Mouse (Mus musculus): ENCODE data around the gene Plpp1. TPM values are rescaled to one million over a fixed set of nuclear protein-coding genes. Genes with fewer than 3 reads are reported as not detected.

Plpp1 gene
- polyA plus RNA-seq (2014; fragmentation: Nextera tagmentation; extraction: Ambion mirVana): 19.5 and 21.4 TPM in 2 replicates

DNA sequence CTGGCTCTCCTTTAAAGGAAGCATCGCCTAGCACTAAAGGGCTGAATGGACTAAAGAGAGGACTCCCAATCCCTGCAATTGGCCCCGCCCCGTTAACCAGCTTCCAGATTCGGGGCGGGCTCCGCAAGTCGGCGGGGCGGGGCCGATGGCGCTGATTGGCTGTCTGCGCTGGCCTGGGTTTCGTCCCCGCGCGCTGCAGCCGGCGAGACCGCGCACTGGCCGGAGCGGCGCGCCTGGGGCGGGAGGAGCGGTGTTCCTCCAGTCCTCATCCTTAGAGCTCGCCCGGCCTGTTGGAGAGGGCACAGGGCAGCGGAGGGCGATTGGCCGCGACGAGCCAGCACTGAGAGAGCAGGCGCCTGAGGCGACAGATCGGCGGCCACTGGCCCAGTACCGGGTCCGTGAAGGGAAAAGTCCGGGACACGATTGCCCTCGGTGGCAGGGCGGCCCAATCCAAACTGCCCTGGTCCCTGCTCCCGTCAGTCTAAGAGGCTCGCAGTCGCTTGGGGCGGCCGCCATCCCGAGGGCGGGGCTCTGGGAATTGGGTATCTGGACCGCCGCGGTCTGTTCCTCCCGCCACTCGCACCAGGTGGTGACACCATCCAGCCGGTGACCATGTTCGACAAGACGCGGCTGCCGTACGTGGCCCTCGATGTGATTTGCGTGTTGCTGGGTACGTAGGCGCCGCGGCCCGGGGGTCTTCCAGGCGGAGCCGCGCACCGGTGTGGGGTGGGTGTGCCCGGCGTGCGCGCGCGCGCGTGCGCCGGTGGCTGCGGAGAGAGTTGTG lies at the start of gene Plpp1:
Gene Plpp1, plus strand, starts transcription at position 196 of the 784 bp plus-strand sequence.
- DNase-seq (ENCODE audit: low spot score) (peak; percentile 98), ATAC-seq (ENCODE audit: insufficient read depth, low FRiP score, low TSS enrichment) (peak; percentile 97)
- WGBS: under 1% methylated on average over 63 of the region's 83 CpGs
- Histone ChIP-seq H3K9me3 (ENCODE audit: control insufficient read depth, low read length) (no peaks in the 10 kb centered on the region), H3K4me3 (ENCODE audit: low read depth, low read length) (peak within 1 kb of the TSS; percentile 72), H3K27me3 (ENCODE audit: control insufficient read depth, insufficient read depth, low read length) (no peaks in the 10 kb centered on the region), H3K27ac (ENCODE audit: low read depth, low read length) (peak within 1 kb of the TSS; percentile 71), H3K4me1 (ENCODE audit: control insufficient read depth, insufficient read depth, low read length) (0 out of 2 replicates have a peak, but pooled peaks cover 2% of the 10 kb centered on the region), H3K4me2 (ENCODE audit: low read depth) (peak within 1 kb of the TSS; percentile 88), H3K36me3 (ENCODE audit: control insufficient read depth, insufficient read depth, low read length) (0 out of 2 replicates have a peak, but pooled peaks cover under 1% of the 10 kb centered on the region), H3K9ac (ENCODE audit: low read length) (peak within 1 kb of the TSS; percentile 77)

DNA sequence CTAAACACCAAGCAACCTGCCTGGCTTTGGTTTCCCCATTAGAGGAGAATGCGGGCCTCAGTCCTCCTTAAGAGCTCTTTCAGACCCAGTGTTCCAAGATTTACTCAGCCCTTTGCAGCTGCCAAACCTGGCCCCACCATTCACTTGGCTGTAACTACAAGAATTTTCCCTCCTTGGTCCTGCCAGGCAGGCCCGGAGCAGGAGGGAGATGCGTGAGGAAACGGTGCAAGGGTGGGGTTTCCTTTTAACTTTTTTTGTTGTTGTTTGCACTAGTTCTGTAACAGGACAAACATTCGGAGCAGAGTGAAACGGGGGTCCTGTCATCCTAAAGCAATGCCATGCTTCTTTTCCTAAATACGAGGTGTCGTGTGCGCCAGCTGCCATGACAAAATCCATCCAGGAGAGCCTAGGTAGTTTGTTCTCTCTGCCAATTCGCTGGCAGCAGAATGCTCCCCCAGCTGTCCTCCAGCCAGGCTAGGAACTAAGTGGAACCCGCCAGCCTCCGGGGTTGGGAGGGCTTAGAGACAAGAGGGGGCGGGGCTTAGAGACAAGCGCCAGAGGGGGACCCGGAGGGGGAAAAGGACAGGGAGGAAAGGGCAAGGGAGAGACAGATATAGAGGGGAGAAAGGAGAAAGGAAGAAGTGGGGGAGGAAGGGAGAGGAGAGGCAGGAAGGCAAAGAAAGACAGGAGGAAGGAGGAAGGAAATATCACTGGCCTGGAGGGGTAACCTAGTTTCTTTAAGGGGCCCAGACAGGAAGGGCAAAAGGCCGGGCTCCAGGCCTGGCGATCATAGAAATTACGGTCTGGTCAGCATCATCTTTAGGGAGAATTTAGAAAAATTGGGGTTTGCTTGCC lies 48.9 kb upstream of the Plpp1 start:
- peak; percentile 52; the same call in 1 of the 2 replicates for ATAC-seq (ENCODE audit: insufficient read depth, low FRiP score, low TSS enrichment)
- Histone ChIP-seq H3K27ac (ENCODE audit: low read depth, low read length) (0 out of 2 replicates have a peak overlapping the region, but pooled peaks have one; percentile 1), H3K27me3 (ENCODE audit: control insufficient read depth, insufficient read depth, low read length) (no peaks in the 10 kb centered on the region), H3K4me2 (ENCODE audit: low read depth) (no peak overlapping the region; the same call in 1 of the 2 replicates), H3K36me3 (ENCODE audit: control insufficient read depth, insufficient read depth, low read length) (no peaks in the 10 kb centered on the region), H3K9me3 (ENCODE audit: control insufficient read depth, low read length) (no peaks in the 10 kb centered on the region), H3K4me3 (ENCODE audit: low read depth, low read length) (no peak overlapping the region), H3K4me1 (ENCODE audit: control insufficient read depth, insufficient read depth, low read length) (peaks cover 6% of the 10 kb centered on the region; the same call in 1 of the 2 replicates), H3K9ac (ENCODE audit: low read length) (no peak overlapping the region)
- peak; percentile 65 for DNase-seq (ENCODE audit: low spot score)
- WGBS: 45% methylated on average over 18 of the region's 18 CpGs

DNA sequence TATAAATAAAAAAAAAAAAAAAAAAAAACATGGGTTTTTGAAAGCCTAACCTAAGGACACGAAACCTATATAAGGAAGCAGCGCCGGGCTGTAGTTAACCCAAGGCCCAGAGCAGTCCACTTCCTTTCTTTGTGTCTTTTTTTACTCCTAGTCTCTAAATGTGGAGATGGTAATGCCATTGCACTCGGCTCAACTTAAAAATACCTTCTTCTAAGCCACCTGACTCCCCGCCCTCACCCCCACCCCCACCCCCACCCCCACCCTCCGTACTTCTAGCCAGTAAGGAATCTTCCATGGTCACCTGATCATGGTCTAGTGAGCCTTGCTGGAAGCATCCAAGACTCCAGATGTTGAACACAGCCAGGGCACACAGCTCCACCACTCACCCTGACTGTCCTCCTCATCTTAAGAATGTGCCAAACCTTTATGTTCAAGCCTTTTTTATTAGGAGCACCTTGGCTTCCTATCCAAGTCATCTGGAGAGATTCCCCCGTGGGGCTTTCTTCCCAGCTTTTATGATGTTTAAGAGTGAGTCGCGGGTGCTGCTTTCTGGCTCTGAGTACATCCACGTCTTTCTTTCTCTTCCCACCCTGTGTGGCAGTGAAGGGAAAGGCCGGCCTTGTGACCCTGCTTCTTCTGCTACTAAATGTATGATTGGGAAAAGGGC lies 48.1 kb upstream of the Plpp1 start:
- ATAC-seq (ENCODE audit: insufficient read depth, low FRiP score, low TSS enrichment): no peak
- WGBS: 74% methylated on average over 11 of the region's 11 CpGs
- DNase-seq (ENCODE audit: low spot score): no peak
- Histone ChIP-seq H3K9me3 (ENCODE audit: control insufficient read depth, low read length) (no peaks in the 10 kb centered on the region), H3K9ac (ENCODE audit: low read length) (no peak overlapping the region), H3K4me2 (ENCODE audit: low read depth) (no peak overlapping the region), H3K4me3 (ENCODE audit: low read depth, low read length) (no peak overlapping the region), H3K27ac (ENCODE audit: low read depth, low read length) (no peak overlapping the region), H3K4me1 (ENCODE audit: control insufficient read depth, insufficient read depth, low read length) (peaks cover 6% of the 10 kb centered on the region; the same call in 1 of the 2 replicates), H3K36me3 (ENCODE audit: control insufficient read depth, insufficient read depth, low read length) (no peaks in the 10 kb centered on the region), H3K27me3 (ENCODE audit: control insufficient read depth, insufficient read depth, low read length) (no peaks in the 10 kb centered on the region)

DNA sequence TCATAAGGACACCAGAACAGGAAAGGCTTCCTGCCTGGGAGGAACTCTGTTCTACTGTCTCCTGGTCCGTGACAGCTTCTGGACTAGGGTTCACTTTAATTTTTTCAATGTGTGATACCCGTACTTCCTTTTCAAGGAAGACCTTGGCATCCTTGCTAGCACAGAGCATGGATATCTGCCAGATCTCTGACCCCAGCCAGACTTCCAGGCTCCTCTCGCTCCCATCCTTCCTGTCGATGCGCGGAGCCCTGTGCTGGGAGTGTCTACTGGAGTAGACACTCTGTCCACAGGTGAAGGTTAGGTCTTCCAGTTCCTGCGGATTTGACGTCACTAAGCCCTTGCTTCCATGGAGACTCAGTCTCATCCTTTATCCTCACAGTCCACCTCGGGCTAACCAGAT lies 47.1 kb upstream of the Plpp1 start:
- Histone ChIP-seq H3K27ac (ENCODE audit: low read depth, low read length) (no peak overlapping the region), H3K9me3 (ENCODE audit: control insufficient read depth, low read length) (no peaks in the 10 kb centered on the region), H3K4me3 (ENCODE audit: low read depth, low read length) (no peak overlapping the region), H3K4me1 (ENCODE audit: control insufficient read depth, insufficient read depth, low read length) (peaks cover 6% of the 10 kb centered on the region; the same call in 1 of the 2 replicates), H3K4me2 (ENCODE audit: low read depth) (no peak overlapping the region), H3K36me3 (ENCODE audit: control insufficient read depth, insufficient read depth, low read length) (no peaks in the 10 kb centered on the region), H3K9ac (ENCODE audit: low read length) (no peak overlapping the region), H3K27me3 (ENCODE audit: control insufficient read depth, insufficient read depth, low read length) (no peaks in the 10 kb centered on the region)
- DNase-seq (ENCODE audit: low spot score) (no peak), ATAC-seq (ENCODE audit: insufficient read depth, low FRiP score, low TSS enrichment) (no peak)
- 91% methylated on average over 9 of the region's 9 CpGs for WGBS

DNA sequence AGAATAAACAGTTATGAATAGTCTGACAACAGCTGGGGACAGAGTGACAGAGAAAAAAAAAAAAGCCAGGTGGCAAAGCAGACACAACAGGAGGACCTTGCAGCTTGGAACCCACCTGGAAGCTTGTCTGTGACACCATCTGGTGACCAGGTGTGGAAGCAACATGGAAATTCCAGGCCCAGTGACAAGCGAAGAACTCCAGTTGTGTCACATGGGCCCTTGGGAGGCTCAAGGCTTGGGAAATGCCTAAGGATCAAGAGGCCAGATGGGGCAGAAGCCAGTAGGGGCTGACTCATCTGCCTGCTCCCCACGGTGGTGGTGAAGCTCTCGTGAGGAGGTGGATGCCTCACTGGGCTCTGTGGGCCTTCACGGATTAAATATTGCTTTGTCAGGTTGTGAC lies 45.7 kb upstream of the Plpp1 start:
- Histone ChIP-seq H3K4me2 (ENCODE audit: low read depth) (no peak overlapping the region), H3K4me3 (ENCODE audit: low read depth, low read length) (no peak overlapping the region), H3K27me3 (ENCODE audit: control insufficient read depth, insufficient read depth, low read length) (no peaks in the 10 kb centered on the region), H3K27ac (ENCODE audit: low read depth, low read length) (no peak overlapping the region), H3K9ac (ENCODE audit: low read length) (no peak overlapping the region), H3K4me1 (ENCODE audit: control insufficient read depth, insufficient read depth, low read length) (peaks cover 6% of the 10 kb centered on the region; the same call in 1 of the 2 replicates), H3K36me3 (ENCODE audit: control insufficient read depth, insufficient read depth, low read length) (no peaks in the 10 kb centered on the region), H3K9me3 (ENCODE audit: control insufficient read depth, low read length) (no peaks in the 10 kb centered on the region)
- DNase-seq (ENCODE audit: low spot score) (peak; percentile 25), ATAC-seq (ENCODE audit: insufficient read depth, low FRiP score, low TSS enrichment) (no peak)
- WGBS: 73% methylated on average over 4 of the region's 4 CpGs

DNA sequence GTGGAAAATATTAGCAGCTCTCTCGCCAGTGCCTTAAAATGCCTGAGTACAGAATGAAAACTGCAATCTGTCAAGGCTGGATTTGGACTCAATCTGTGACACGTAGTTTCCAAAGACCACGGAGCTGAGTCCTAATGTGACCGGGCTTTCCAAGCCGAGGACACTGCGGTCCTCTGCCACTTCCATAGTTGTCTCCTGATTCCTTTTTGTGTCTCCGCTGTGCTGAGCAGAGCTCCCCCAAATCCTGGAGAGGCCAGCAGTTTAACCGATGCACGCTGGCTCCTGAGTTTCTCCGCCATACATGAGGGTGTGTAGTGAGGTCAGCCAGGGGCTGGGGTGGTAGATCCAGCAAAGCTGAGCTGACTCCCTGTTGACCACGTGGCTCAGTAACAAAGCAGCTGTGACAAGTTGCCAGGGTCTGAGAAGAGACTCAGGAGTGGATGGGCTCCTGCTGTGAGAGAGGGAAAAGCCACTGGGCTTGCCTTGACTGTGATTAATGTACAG lies 45.0 kb upstream of the Plpp1 start:
- Histone ChIP-seq H3K9ac (ENCODE audit: low read length) (no peak overlapping the region), H3K4me1 (ENCODE audit: control insufficient read depth, insufficient read depth, low read length) (peaks cover 6% of the 10 kb centered on the region; the same call in 1 of the 2 replicates), H3K9me3 (ENCODE audit: control insufficient read depth, low read length) (no peaks in the 10 kb centered on the region), H3K4me2 (ENCODE audit: low read depth) (no peak overlapping the region), H3K27ac (ENCODE audit: low read depth, low read length) (no peak overlapping the region), H3K36me3 (ENCODE audit: control insufficient read depth, insufficient read depth, low read length) (no peaks in the 10 kb centered on the region), H3K4me3 (ENCODE audit: low read depth, low read length) (no peak overlapping the region), H3K27me3 (ENCODE audit: control insufficient read depth, insufficient read depth, low read length) (no peaks in the 10 kb centered on the region)
- 57% methylated on average over 11 of the region's 11 CpGs for WGBS
- ATAC-seq (ENCODE audit: insufficient read depth, low FRiP score, low TSS enrichment) (no peak), DNase-seq (ENCODE audit: low spot score) (peak; percentile 55)

DNA sequence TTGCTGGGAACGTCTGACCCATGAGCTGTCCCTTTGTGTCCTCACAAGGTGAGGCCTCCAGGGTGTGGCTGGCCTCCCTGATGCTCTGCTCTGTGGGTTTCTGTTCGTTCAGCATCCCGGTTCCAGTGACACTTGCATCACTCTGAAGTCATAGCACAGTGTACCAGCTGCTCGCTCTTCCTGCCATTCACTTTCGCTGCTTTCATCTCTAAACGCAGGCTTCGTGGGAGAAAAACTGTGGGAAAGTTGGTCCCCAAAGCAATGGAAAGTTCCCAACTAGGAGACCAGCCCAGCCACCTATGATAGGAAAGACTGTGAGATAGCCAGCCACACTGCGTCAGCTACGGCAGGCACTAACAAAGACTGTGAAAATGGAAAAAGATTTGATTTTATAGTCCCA lies 43.2 kb upstream of the Plpp1 start:
- Histone ChIP-seq H3K9ac (ENCODE audit: low read length) (no peak overlapping the region), H3K27ac (ENCODE audit: low read depth, low read length) (no peak overlapping the region), H3K4me3 (ENCODE audit: low read depth, low read length) (no peak overlapping the region), H3K36me3 (ENCODE audit: control insufficient read depth, insufficient read depth, low read length) (no peaks in the 10 kb centered on the region), H3K4me1 (ENCODE audit: control insufficient read depth, insufficient read depth, low read length) (peaks cover 4% of the 10 kb centered on the region; the same call in 1 of the 2 replicates), H3K4me2 (ENCODE audit: low read depth) (no peak overlapping the region), H3K9me3 (ENCODE audit: control insufficient read depth, low read length) (no peaks in the 10 kb centered on the region), H3K27me3 (ENCODE audit: control insufficient read depth, insufficient read depth, low read length) (no peaks in the 10 kb centered on the region)
- no peak for DNase-seq (ENCODE audit: low spot score)
- WGBS: 88% methylated on average over 9 of the region's 9 CpGs
- ATAC-seq (ENCODE audit: insufficient read depth, low FRiP score, low TSS enrichment): no peak

DNA sequence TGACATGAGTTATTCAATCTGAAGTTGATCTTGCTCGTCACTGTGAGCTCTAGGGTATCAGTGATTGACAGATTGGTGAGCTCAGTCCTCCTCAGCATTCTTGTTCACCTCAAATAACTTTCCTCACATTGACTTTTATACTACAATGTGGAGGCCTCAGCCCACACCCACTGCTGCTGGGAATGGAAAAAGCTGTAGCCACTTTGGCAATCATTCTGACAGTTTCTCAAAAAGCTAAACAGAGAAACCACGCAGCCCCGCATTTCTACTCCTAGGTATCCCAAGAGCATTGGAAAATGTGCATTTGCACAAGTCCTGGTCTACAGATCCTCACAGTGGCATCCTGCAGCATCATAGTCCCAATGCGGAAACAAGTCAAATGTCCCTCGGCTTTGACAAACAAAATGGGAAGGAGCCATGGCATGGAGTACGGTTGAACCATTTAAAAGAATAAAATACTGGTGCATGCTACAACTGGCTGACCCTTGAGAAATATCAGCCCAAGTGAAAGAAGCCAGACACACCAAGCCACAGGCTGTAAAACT lies 42.0 kb upstream of the Plpp1 start:
- no peak overlapping the region for H3K4me2 ChIP-seq (ENCODE audit: low read depth)
- 89% methylated on average over 6 of the region's 6 CpGs for WGBS
- H3K27me3 ChIP-seq (ENCODE audit: control insufficient read depth, insufficient read depth, low read length): no peaks in the 10 kb centered on the region
- no peaks in the 10 kb centered on the region for H3K36me3 ChIP-seq (ENCODE audit: control insufficient read depth, insufficient read depth, low read length)
- no peak overlapping the region for H3K9ac ChIP-seq (ENCODE audit: low read length)
- H3K4me3 ChIP-seq (ENCODE audit: low read depth, low read length): no peak overlapping the region
- ATAC-seq (ENCODE audit: insufficient read depth, low FRiP score, low TSS enrichment): no peak
- peaks cover 4% of the 10 kb centered on the region; the same call in 1 of the 2 replicates for H3K4me1 ChIP-seq (ENCODE audit: control insufficient read depth, insufficient read depth, low read length)
- DNase-seq (ENCODE audit: low spot score): no peak
- H3K27ac ChIP-seq (ENCODE audit: low read depth, low read length): no peak overlapping the region
- H3K9me3 ChIP-seq (ENCODE audit: control insufficient read depth, low read length): no peaks in the 10 kb centered on the region

All from neural tube, embryonic 11.5 days (tissue).